Mouse (Mus musculus) common myeloid progenitor, adult 5-6 weeks (primary cell): Measurements from ENCODE around the gene Fam186b. TPM values are rescaled to one million over a fixed set of nuclear protein-coding genes. Genes with fewer than 3 reads are reported as not detected.
A peak's percentile ranks its signal among the peaks of the same experiment; 100 is the strongest.

Source experiments
- ATAC-seq: replicated peaks from 2 replicates; pipeline ENCODE4 v1.8.0; 2016; ENCODE audit warnings: low read depth, mild to moderate bottlenecking, moderate TSS enrichment, inconsistent platforms; ENCODE audit not compliant: poor library complexity, severe bottlenecking
- total RNA-seq: library from RNA; stranded (forward); fragments of 200-1000, 187-1606 nt; gene quantifications from 2 replicates; pipeline ENCODE4 v1.2.3, GENCODE M21; 2017

The Fam186b gene
- not detected in 2 replicates for total RNA-seq

DNA sequence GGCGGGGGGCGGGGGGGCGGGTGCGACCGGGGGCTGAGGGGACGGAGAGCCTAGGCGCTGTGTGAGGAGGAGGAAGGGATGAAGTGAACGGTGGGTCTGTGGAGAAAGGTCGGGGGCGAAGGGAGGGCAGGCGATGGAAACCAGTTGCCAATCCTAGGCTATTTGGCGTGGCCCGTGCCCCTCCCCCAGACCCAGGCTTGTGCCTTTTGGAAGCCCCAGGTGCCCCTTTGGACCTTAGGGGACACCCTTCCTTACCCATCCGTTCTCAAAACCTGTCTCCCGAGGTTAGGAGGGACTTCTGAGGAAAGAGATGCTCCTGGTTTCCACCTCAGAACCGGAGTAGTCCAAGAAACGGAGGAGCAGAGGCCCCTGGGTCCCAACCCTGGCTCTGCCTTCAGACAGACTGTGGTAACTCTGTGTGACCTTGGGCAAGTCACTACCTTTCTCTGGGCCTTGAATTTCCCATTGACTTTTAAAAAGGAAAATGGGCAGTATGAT, at the start of gene Fam186b:
Fam186b (minus strand) TSS at position 405 of the 498 bp plus-strand sequence.
- peak; percentile 24; the same call in 1 of the 2 replicates for ATAC-seq

DNA sequence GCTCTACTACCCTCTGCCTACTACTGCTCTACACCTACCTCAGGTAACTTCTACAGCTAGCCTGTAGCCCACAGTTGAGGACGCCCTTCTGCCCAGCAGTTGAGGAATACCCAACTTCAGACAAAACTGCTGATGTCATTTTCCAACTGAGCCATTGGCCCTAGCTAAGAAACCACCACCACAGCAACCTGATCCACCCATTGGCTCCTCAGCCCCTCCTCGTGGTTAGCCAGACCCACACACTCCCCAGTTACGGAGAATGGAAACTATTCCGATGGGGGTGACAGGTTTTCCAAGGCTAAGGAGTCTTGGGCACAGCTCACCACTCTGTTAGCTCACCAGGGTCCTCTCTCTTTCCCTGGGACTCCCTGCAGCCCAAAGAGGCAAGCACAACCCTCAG, 49.3 kb upstream of the Fam186b start:
- 0 out of 2 replicates have a peak, but pooled peaks have one; percentile 28 for ATAC-seq

DNA sequence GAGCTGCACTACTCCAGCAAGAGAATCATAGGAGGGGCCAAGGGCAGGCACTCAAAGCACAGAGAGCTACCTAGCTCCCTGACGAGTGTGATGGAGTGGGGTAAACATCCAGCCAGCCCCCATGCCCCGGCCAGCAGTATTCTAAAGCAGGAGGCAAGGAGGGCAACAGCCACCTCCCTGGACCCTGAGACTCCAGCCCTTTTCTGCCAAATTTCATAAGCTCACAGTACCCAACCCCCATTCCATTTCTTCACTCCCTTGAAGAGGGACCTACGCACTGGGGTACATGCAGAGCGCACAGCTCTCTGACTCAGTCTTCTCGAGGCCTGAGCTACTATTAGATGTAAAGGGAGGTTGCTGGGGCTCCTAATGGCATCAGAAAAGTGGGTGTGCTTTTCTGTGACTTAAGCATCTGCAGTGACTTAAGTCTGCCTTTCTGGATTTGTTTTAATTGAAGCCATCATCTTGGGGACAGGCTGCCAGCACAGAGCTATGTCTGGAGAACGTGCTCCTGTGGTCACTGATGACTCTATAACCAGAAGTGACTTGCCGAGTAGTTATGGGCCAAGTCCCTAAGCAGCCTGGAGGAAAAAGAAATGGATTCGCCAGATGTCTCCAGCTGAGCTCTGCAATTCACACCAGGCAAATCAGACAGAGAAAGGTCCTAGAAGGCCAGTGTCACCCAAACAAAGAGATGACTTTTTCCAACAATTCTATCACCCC, 48.6 kb upstream of the Fam186b start:
- ATAC-seq: no peak

DNA sequence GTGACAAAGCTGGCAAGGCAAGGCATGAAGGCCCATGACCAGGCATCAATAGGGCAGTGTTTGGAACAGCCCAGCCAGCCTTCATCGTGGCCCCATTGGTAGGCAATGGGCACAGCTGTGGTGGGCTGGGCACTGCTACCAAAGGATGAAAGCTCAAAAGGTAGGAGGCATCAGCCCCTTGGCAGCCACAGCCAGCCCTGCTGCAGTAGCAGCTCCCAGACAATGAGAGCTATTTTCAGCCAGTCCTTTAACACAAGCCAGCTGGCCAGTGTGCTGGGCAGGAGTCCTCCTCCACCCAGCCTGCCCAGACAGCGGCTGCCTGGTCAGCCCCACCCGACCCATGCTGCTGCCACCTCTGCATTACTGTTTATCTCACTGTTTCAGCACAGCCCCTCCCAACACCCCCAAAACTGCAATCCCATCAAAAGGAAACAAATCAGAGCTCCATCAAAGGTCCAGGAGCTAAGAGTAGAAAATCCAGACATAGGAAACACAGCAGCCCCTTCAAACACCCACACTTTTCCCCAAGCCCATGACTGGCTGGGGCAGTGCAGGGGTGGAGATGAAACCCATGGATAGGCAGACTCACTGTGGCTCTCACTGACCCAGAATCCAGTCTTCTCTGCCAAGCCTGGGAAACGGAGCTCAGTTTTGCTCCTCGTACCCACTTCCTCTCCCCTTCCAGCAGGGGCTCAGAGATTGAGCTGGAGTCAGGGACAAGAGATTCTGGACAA, 47.9 kb upstream of the Fam186b start:
- no peak for ATAC-seq

DNA sequence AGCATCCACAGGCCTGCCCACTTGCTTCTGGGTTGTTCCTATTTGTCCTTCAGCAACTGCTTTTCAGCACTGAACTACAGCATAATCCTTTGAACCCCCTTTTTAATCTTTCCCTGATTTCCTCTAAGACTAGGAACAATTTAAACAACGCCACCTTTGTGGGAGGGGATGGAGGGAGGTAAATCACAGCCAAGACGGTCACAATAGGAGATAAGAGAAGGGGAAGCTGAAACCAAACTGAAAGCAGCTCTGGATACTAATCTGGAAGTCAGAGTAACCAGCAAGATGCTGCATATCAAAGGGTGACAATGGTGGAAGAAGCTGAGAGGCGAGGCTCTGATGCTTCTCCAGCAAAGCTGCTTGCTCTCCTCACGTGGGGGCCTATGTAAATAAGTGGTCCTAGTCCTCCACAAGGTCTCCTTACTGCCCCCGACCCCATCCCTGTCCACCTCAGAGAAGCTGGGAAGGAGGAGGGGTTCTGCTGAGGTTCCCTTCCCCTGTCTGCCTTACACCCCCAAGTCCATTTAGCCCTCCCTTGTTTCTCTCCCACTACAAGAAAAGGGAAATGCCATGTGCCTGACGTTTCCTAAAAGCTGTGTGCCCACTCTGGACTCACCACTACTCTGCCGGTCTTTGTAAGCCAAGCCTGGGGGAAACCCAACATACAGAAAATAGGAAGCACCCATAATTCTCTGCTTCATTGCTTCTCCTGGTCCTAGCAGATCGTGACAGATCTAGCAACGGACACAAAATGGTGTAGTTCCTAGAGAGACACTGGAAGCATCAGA, 46.7 kb upstream of the Fam186b start:
- ATAC-seq: peak; percentile 17; the same call in 1 of the 2 replicates

DNA sequence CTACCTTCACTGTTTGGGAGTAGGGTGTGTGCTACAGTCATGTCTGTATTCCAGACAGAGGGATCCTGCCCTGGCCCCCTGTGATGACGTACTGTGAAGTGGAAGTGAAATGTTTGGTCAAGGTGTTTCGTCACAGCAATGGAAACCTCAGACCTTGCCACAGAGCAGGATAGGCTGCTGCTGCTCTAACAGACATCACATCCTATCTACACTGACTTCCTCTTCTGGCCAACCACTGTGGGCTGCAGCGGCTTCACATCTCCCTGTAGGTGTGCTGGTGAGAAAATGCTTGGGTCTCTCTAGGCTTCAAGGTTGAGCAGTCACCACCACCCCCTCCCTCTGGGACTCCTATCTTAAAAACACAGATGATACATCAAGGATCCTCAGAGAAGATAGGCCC, 45.4 kb upstream of the Fam186b start:
- ATAC-seq: peak; percentile 89

DNA sequence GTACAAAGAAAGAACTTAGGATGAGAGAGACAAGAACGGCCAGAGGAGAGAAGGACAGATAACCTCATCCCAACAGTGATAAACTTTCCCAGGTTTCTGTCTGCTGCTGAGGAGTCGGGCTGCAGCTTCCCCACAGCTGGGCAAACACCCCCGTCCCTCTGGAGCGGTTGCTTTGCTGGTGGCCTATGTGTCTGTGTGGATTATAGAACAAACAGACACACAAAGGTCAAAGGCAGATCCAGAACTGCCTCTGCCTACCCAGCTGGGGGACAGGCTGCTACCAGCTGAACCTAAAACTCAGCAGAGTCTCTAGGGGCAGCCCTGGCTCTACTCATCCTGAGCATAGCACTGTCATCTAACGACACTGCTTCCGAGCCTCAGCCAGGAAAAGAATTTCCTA, 44.0 kb upstream of the Fam186b start:
- no peak for ATAC-seq

DNA sequence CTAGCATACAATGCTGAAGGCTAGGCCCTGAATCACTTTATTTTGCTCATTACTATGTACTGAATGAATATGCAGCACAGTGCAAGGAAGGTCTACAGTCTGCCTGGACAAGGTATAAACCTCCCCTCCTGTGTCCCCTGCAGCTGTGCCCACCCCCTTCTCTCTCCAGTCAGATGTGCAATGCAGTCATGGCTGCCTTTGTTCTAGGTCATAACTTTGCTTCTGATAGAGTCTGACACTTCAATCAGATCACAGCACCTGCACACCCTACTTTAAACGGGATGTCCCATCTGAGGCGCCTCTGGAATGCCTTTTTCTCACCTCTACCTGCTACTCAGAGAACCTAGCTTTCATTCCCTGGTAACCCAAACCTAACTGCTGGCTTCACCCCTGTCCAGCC, 43.2 kb upstream of the Fam186b start:
- no peak for ATAC-seq

DNA sequence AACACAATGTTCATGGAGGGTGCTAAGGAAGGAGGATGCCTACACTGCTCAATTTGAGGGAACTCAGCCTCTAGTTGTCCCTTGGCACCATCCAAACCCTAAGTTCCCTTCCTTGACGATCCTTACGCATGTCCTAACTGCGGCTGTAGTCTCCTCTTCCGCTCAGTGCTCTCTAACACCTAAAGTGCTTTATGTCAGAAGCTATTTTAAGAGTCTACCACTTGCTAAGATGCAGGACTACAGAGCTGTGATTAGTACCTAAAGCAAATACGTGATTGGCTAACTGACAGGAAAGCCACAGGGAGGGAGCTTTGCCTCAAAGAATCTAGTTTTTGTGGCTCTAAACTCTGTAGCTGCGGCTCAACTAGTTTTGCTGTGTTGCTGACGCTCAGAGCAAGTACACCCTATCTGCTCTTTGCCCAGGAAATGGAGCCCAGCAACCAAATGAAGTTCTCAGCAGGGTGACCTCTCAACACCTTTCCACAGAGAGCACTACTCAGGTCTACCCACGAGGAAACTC, 40.2 kb upstream of the Fam186b start:
- ATAC-seq: no peak

DNA sequence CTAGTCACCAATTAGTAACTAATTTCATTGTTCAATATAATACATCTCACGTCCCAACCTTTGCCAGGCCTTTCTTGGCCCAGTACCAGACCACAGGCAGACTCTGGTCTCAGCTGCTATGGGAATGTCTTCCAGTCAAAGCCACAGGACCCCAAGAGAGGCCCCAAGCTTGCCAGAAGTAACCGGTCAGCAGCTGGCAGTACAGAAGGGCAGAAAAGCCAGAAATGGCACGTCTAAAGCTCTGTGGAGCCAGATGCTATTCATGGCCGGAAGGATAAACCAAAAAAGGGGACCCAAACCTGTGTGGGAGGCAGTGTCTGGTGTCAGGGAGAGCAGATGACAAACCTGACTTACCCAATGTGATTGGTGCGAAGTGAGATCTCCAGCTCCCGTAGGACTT, 38.8 kb upstream of the Fam186b start:
- no peak for ATAC-seq

DNA sequence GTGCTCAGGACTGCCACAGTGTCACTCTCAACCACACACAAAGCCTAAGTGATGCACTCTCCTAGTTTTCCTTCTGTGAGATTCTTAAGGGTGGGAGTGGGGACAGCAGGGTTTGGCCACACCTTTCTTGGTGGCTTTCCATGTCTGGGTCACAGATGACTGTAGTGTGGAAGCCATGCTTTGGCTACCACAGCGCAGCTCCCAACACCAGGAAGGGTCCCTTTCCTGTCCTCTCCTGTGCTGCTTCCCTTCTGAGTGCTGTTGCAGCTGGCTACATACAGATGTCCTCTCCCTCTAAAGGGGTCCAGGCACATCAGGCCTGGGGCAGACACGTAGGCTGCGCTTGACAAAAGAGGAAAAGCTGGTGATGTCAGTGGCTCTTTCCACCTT, 38.0 kb upstream of the Fam186b start:
- ATAC-seq: no peak

DNA sequence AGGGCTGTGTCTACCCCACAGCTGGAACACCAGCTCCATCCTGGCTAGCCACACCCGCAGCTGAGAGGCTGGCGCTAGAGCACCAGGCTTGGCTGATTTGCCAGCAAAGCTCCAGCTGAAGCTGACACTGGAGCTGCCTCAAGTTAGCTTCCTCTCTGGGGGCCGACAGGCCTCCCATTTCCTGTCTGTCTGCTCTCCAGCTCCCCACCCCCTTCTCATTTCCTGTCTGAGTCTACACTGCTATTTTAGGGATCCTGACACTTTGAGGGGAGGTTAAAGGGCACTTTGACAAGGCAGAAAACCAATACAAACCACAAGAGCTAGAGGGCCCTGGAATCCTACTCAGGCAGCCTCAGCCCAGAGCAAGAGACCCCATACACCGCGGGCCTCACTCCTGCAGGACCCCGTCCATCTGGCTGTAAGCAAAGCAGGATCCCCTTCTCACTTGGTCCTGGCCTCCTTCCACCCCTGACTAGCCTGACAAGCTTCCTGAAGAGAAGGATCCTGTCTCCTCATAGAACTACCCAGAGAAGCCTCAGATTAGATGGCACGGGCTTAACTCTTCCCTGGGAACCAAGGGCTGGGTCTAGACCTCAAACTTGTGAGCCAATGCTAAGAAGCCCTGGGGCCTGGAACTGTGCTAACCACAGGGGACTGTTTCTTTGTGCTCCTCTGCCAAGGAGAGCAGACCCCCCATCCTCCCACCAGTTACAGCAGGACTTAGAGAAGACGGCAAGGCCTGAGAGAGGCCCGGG, 37.4 kb upstream of the Fam186b start:
- peak; percentile 90 for ATAC-seq

DNA sequence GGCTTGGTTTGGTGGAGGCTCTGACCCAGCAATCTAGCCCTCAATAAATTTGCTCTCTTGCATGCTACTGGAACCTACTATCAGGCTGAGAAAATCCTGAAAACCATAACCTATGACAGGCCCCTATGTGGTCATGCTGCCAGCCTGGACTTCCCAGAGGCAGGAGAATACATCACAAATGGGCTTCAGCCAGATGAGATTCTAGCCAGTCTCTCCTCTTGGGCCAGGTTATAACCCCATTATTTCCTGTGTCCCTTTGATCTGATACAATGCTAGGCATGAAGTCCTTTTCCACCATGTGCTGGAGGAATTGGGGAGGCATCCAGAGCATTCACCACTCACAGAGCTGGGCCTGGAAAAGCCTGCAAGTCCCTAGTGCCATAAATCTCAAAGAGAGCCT, 36.4 kb upstream of the Fam186b start:
- no peak for ATAC-seq

DNA sequence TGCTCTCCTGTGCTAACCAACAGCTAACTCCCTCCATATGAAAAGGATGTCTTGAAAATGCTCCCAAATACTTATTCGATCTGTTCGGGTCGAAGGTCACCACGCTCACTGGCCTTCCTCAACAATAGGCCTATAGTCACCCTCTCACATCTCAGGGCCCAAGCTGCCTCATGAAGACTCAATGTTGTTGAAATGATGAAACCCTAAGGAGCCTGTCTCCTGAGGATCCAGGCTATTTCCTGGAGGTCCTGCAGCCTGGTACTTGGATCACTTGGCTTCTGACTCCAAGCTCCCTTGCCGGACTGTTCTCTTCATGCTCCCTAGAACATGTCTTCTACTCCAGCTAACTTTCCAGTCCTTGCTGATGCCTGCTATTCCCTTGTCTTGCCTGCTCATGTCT, 35.7 kb upstream of the Fam186b start:
- ATAC-seq: no peak

DNA sequence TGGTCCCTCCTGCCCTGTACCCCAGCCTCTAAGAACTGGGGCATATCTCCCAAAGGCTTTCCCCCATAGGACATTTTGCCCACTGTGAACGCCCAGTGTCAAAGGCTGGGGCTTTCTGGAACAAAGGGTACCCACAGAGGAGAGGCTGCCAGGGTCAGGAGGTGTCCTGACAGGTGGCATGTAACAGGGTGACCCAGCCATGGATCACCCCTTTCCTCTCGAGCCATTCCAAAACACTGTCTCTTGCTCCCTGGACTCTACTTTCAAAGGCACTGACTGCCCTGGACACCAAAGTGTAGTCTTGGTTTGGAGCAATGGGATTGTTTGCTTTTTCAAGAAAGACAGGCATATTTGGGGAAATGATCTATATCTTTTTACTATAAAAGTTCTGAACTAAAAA, 34.6 kb upstream of the Fam186b start:
- no peak for ATAC-seq

DNA sequence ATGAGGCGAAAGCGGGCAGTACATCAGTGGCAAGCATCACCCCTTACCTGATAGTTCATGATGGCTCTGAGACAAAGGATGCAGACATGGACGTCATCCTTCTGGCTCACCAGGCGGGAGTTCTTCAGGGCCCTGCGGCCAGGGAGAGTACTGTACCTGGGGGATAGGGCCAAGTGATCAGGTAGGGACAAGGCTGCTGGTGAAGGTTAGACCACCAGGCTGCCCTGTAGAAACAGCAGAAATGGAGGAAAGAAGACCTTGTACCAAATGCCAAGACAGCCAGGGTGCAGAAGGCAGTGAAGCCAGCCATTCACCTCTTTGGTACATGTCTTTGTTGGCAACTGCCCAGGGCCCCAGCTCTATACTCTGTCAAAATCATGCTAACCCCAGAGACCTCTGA, 32.3 kb upstream of the Fam186b start:
- ATAC-seq: no peak

DNA sequence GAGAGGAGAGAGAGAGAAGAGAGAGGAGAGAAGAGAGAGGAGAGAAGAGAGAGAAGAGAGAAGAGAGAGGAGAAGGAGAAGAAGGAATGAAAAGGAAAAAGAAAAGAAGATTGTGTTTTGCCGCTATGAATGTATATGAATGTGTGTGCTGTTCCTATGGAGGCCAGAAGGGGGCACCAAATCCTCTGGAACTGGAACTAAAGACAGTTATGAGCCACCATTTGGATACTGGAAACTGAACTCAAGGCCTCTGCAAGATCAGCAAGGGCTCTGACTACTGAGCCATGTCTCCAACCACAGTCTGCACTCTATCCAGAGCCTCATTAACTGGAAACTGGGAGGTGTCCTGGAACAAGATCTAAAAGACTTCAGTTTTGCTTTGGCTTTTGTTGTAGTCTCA, 31.3 kb upstream of the Fam186b start:
- peak; percentile 51 for ATAC-seq

DNA sequence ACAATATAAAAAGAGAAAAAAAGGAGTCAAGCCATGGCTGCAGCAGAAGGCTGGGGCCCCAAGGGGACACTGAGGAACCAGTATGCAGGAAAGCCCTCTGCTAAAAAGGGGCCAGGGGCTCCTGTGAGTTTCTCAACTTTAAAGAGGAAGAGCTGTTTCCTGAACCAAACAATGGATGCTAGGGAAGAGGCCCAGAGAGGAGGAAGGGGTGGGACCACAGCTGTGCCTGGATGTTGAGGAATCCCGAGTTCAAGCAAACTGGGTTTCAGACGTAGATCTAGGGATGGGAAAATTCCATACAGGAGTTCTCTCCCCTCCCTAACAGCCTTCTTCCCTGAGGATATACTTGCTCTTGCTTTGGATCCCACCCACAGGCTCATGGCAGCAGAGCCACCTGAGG, 30.7 kb upstream of the Fam186b start:
- ATAC-seq: no peak

DNA sequence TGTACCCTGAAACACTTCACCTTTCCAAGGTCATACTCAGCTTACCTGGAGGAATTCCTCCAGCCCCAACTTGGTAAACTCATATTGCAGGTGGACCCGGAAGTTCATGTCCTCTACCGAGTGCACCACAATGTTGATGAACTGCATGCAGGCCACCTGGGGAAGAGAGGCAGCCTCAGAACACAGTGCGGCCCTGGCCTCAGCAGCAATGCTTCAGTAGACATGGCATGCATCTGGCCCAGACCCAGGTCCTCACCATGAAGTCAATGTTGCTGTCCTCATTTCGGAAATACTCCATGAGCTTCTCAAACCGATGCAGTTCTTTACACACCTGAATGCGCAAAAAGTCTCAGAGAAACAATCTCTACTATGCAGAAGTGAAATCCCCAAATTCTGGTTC, 29.9 kb upstream of the Fam186b start:
- no peak for ATAC-seq

DNA sequence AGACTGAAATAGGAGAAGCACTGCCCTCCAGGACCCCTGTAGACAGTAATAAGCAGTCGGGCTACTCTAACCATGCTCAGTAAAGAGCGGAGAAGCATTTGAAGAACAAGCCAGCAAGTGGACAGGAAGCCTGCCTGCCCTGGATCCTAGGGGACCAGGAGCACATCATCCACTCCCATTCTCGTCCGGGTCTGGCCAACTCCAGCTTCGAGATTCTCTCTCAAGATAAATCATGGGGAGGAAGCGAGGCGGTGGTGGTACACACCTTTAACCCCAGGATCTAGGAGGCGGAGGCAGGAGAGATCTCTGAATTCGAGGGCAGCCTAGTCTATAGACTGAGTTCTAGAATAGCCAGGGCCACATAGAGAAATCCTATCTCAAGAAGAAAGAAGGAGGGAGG, 28.5 kb upstream of the Fam186b start:
- ATAC-seq: no peak
